Mouse (Mus musculus): ENCODE results near the gene Klhl25. TPM values are rescaled to one million over a fixed set of nuclear protein-coding genes. Genes with fewer than 3 reads are reported as not detected.

Klhl25 gene
- 7.6 and 10.7 TPM in 2 replicates for polyA plus RNA-seq (2011; ENCODE audit: insufficient read length, low read depth, missing spikeins)

DNA sequence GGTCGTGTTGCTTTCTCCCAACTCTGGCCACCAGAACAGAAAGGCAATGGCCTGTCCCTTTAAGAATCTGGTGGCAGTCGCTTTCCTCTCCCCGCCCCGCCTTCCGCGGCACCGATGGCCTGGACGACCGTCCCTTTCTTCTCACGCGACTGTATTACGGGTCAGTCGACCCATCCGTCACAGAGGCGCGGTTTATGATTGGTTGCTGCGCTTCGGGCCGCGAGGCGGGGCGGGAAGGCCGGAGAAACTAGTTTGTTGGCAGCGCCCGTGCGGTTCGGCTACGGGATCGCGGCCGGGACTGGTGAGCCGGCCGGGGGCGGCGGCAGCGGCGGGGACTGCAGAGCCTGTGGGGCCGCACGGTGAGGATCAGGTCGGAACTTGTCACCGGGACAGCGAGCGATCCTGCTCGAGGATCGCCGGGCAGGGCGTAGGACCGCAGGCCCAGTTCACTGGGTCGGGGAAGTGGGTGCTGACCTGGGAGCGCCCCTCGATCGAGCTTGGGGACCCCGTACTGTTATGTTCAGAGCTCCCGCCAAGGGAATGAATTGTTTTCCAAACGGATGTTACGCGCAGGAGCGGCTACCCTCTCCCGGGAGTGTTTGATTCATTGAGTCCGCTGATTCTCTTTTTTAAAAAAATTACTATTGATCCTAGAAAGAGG lies at the start of gene Klhl25:
Gene Klhl25, plus strand, starts transcription at position 196 of the 661 bp plus-strand sequence.
- H3K4me1 ChIP-seq (ENCODE audit: control insufficient read depth, insufficient read depth, low read length), result peaks cover 4% of the 10 kb centered on the region; the same call in 1 of the 2 replicates
- TF ChIP-seq POLR2A (IDR thresholded peaks at IDR 0.05; ENCODE audit: low read depth, low read length), result peak; percentile 65
- TF ChIP-seq CTCF (IDR thresholded peaks at IDR 0.05; ENCODE audit: borderline replicate concordance, insufficient read depth, low read length), result no peak
- H3K27ac ChIP-seq (ENCODE audit: insufficient read depth, low read length), result peak within 1 kb of the TSS; percentile 74
- peak within 1 kb of the TSS; percentile 99 for H3K4me3 ChIP-seq (ENCODE audit: insufficient read depth, low read length)

GRCm38 (mm10) chr7:75800530-75800929 lies 47.6 kb upstream of the Klhl25 start:
- Histone ChIP-seq H3K27ac (ENCODE audit: insufficient read depth, low read length) (no peak overlapping the region), H3K4me1 (ENCODE audit: control insufficient read depth, insufficient read depth, low read length) (peaks cover 3% of the 10 kb centered on the region; the same call in 1 of the 2 replicates), H3K4me3 (ENCODE audit: insufficient read depth, low read length) (no peak overlapping the region)
- TF ChIP-seq CTCF (IDR thresholded peaks at IDR 0.05; ENCODE audit: borderline replicate concordance, insufficient read depth, low read length), result no peak
- TF ChIP-seq POLR2A (IDR thresholded peaks at IDR 0.05; ENCODE audit: low read depth, low read length), result no peak

DNA sequence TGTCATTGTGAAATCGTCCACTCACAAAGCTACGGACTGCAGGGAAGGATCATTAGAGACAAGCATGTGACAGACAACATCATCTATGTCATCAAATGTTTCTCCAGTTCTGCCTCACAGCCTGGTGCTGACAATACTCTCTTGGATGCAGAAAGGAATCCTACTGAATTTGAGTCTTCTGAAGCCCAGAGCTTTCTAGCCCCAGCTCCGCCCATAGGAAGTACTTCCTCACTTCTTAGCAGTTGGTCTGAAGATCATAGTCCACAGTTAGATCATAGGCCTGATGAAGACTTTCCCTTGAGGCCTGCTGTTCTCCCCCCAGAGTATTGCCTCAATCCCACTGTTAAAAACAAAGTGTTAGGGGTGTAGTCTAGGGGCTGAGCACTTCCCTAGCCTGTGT lies 47.1 kb upstream of the Klhl25 start:
- H3K4me1 ChIP-seq (ENCODE audit: control insufficient read depth, insufficient read depth, low read length), result peaks cover 3% of the 10 kb centered on the region; the same call in 1 of the 2 replicates
- TF ChIP-seq CTCF (IDR thresholded peaks at IDR 0.05; ENCODE audit: borderline replicate concordance, insufficient read depth, low read length), result no peak
- no peak for TF ChIP-seq POLR2A (IDR thresholded peaks at IDR 0.05; ENCODE audit: low read depth, low read length)
- H3K4me3 ChIP-seq (ENCODE audit: insufficient read depth, low read length), result no peak overlapping the region
- no peak overlapping the region for H3K27ac ChIP-seq (ENCODE audit: insufficient read depth, low read length)

- Histone ChIP-seq H3K27ac (ENCODE audit: insufficient read depth, low read length) (no peak overlapping the region), H3K4me3 (ENCODE audit: insufficient read depth, low read length) (no peak overlapping the region), H3K4me1 (ENCODE audit: control insufficient read depth, insufficient read depth, low read length) (peaks cover under 1% of the 10 kb centered on the region; the same call in 1 of the 2 replicates)
- TF ChIP-seq CTCF (IDR thresholded peaks at IDR 0.05; ENCODE audit: borderline replicate concordance, insufficient read depth, low read length), result no peak
- TF ChIP-seq POLR2A (IDR thresholded peaks at IDR 0.05; ENCODE audit: low read depth, low read length), result no peak
Observed at GRCm38 (mm10) chr7:75801621-75802358, 46.3 kb upstream of the Klhl25 start.

DNA sequence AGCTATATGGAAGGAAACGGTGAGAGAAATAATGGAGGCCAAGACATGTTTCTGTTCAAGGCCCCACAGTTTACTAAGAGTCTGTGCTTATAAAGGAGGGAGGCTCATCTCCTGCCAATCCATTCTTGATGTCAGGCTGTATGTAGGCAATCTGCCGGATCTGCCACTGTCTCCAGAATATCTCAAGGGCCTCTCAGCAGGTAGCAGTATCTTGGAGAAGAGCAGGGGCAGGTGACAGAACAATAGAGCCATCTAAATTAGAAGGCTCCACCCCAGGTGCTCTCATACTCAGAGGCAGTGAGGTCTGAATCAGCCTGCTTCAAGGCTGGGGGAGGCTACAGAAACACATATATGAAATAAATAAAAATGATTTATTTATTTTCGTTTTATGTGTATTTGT lies 45.2 kb upstream of the Klhl25 start:
- Histone ChIP-seq H3K4me3 (ENCODE audit: insufficient read depth, low read length) (no peak overlapping the region), H3K27ac (ENCODE audit: insufficient read depth, low read length) (no peak overlapping the region), H3K4me1 (ENCODE audit: control insufficient read depth, insufficient read depth, low read length) (no peaks in the 10 kb centered on the region)
- TF ChIP-seq POLR2A (IDR thresholded peaks at IDR 0.05; ENCODE audit: low read depth, low read length) (no peak), CTCF (IDR thresholded peaks at IDR 0.05; ENCODE audit: borderline replicate concordance, insufficient read depth, low read length) (no peak)

DNA sequence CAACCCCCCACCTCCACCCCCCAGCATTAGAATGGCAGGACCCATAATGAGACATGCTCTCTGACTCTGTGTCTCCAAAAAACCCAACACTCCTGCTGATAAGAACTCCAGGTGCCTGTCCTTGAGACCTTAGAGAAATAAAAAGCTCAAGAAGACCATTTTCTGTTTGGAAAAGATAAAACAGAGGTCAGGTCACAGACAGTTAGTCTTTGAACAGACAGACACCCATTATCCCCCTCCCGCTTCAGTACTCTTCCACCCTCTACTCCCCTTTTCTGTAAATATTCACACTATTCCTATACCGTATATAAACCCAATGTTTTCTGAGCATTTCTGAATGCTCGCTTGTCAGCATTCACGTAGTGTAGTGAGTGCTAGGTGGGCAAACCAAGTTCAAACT lies 41.9 kb upstream of the Klhl25 start:
- no peak overlapping the region for H3K4me3 ChIP-seq (ENCODE audit: insufficient read depth, low read length)
- no peak overlapping the region for H3K27ac ChIP-seq (ENCODE audit: insufficient read depth, low read length)
- TF ChIP-seq POLR2A (IDR thresholded peaks at IDR 0.05; ENCODE audit: low read depth, low read length), result no peak
- no peak for TF ChIP-seq CTCF (IDR thresholded peaks at IDR 0.05; ENCODE audit: borderline replicate concordance, insufficient read depth, low read length)

GRCm38 (mm10) chr7:75806711-75807110 lies 41.4 kb upstream of the Klhl25 start:
- H3K27ac ChIP-seq (ENCODE audit: insufficient read depth, low read length), result no peak overlapping the region
- no peak for TF ChIP-seq CTCF (IDR thresholded peaks at IDR 0.05; ENCODE audit: borderline replicate concordance, insufficient read depth, low read length)
- TF ChIP-seq POLR2A (IDR thresholded peaks at IDR 0.05; ENCODE audit: low read depth, low read length), result no peak
- H3K4me3 ChIP-seq (ENCODE audit: insufficient read depth, low read length), result no peak overlapping the region
- H3K4me1 ChIP-seq (ENCODE audit: control insufficient read depth, insufficient read depth, low read length), result no peaks in the 10 kb centered on the region

More for the DNA sequence above, 41.9 kb upstream of the Klhl25 start:
- H3K4me1 ChIP-seq (ENCODE audit: control insufficient read depth, insufficient read depth, low read length), result no peaks in the 10 kb centered on the region

DNA sequence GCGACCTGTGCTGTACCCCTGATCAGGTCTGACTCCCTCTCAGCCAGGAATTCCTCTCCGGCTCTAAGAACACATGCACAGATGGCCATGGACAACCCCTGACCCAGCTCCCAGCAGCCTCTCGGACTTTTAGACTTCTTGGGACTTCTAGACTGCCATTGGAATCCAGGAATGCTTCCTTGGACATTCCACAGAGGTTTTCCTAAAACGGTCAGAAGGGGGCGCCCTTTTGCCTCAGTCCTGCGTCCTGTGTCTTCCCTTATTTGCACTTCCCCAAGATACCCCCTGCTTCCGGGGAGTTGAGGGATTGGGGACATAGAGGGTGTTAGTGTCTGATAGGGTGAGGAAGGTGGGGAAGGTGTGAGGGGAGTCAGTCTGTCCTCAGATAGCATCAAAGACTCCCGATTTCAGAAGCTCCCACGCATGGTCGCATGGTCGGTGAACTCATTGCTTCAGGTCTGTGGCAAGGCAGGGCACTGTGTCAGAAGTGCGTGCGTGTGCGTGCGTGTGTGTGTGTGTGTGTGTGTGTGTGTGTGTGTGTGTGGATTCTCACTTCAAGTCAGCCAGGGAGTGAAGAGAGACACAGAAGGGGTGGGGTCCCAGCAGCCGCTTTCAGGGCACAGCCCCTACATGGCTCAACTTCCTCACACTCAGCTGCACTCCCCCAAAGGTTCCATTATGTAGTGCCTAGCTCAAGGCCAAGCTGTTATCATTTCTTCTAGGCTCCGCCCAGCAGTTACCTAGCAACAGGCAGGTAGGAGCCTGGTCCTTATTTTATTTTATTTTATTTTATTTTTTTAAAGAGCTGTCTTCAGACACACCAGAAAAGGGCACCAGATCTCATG lies 40.4 kb upstream of the Klhl25 start:
- Histone ChIP-seq H3K4me3 (ENCODE audit: insufficient read depth, low read length) (no peak overlapping the region), H3K4me1 (ENCODE audit: control insufficient read depth, insufficient read depth, low read length) (no peaks in the 10 kb centered on the region), H3K27ac (ENCODE audit: insufficient read depth, low read length) (no peak overlapping the region)
- TF ChIP-seq CTCF (IDR thresholded peaks at IDR 0.05; ENCODE audit: borderline replicate concordance, insufficient read depth, low read length) (no peak), POLR2A (IDR thresholded peaks at IDR 0.05; ENCODE audit: low read depth, low read length) (no peak)

- no peak overlapping the region for H3K4me3 ChIP-seq (ENCODE audit: insufficient read depth, low read length)
- TF ChIP-seq POLR2A (IDR thresholded peaks at IDR 0.05; ENCODE audit: low read depth, low read length) (no peak), CTCF (IDR thresholded peaks at IDR 0.05; ENCODE audit: borderline replicate concordance, insufficient read depth, low read length) (no peak)
- no peak overlapping the region for H3K27ac ChIP-seq (ENCODE audit: insufficient read depth, low read length)
- no peaks in the 10 kb centered on the region for H3K4me1 ChIP-seq (ENCODE audit: control insufficient read depth, insufficient read depth, low read length)
Observed at GRCm38 (mm10) chr7:75820687-75821086, 27.4 kb upstream of the Klhl25 start.

Data from embryonic fibroblast, embryonic 13.5 days (primary cell).